Mouse (Mus musculus) kidney, adult 2 months (tissue): ENCODE measurements at regions not wholly inside any gene's neighbourhood (a gene's known extent, or its start where the extent isn't known, plus 50 kb on each side); places are given as distances from the start of the nearest gene placed in this dataset.

Source experiments
- CTCF ChIP-seq: fragments of 200-500 bp; conservative IDR thresholded peaks from 2 replicates; pipeline ENCODE4 v1.5.1; 2011; ENCODE audit warnings: low read depth, mild to moderate bottlenecking, control low read depth, low read length, moderate library complexity, mixed read lengths; ENCODE audit not compliant: insufficient read depth, insufficient read length
- POLR2A ChIP-seq: fragments of 200-500 bp; IDR thresholded peaks from one replicate; pipeline ENCODE4 v1.6.1; 2011; ENCODE audit warnings: low read depth, low read length, control low read depth

DNA sequence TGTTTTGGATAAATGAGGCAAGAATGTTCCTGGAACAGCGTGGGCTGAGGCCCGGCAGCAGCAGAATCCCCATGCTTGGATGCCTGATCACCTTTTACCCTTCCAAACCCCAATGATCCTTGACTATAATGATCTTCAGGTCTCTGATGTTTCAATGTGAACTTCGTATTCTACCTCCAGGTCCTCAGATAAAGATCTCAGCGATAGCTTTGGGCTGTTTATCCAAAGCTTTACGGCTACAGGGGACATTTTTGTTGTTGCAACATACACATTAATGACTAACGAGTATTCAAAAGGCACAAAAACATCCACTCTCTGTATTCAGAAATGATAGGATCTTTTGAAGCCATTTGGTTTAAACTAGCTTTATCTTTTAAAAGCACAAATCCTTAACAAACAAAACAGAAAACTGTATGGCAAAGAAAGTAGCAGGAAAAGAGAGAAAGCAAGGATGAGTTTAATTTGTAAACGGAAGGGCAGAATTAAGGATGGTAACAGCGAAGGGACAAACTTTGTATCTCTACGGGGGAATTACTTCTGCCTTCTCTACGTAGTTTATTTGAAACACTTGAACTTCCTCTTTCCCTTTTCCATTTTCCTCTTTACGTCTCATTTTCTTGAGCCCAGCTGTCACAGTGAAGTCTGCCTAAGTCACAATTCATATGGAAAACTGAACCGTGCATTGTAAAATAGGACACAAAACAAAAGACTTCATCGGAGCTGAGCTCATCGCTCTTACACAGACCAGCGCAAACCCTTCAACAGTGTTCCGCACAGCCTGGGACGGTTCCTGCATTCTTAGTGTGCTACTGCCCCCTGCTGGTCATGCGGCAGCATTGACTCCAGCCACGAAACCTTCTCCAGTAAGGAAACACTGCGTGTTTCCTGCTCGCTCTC, 145.4 kb upstream of the Ccdc54 start:
- TF ChIP-seq POLR2A (peak; percentile 12), CTCF (peak; percentile 100)
